Mouse (Mus musculus): Measurements from ENCODE around the gene Tmem213.

Tmem213 gene

DNA sequence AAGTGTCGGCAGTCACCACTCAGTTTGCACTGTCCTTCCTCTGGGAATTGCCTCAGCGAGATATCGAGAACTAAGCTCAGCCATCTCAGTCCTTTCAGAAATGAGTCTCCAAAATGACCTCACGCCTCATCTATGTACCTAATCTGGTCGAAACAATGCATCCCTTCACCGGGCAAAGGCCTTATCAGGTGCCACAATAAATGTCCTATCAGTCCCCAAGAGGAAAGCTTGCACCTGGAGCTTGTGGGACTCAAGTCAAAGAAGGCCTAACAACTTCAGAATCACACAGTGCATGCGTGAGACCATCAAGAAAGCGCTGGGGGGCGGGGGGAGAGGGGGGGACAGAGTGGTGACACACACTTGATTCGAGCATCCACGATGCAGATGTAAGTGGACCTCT is 43.2 kb downstream of the Tmem213 start:
- no peak for DNase-seq (ENCODE audit: low spot score in 2 of 2)

GRCm38 (mm10) chr6:38156204-38156603 is 47.1 kb downstream of the Tmem213 start:
- no peak for DNase-seq (ENCODE audit: low spot score in 2 of 2)

DNA sequence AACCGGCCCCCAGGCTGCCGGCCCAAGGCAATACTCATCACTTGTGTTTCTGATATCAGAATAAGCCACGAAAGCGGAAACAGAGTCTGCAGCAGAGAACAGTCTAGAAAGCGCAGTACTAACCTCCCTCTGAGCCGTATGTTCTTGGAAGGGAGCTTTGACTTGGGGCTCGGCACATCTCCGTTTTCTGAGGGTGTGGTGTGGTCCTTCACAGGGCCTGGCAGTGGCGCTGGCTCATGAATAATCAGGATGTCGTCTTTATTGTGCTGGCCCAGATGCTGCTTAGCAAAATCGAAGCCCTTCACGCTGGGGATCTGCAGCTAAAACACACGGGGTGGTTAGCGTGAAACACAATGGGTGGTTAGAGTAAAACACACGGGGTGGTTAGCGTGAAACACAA is 48.9 kb downstream of the Tmem213 start:
- no peak for DNase-seq (ENCODE audit: low spot score in 2 of 2)

DNA sequence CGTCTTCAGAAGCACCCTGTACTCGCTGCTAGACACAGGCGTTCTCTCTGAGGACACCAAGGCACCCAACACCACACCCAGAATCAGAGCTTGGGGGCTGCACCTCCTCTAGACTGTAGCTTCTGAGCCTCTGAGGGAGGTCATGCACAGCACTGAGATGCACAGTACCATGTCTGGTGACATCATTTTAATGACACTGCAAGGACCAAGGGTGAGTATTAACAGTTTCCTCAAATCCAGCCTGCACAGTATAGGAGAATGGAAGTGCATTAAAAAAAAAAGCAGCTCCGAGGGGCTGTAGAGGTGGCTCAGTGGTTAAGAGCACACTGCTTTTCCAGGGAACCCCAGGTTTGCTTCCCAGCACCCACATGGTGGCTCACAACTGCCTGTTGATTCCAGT is 50.5 kb downstream of the Tmem213 start:
- DNase-seq (ENCODE audit: low spot score in 2 of 2): no peak

DNA sequence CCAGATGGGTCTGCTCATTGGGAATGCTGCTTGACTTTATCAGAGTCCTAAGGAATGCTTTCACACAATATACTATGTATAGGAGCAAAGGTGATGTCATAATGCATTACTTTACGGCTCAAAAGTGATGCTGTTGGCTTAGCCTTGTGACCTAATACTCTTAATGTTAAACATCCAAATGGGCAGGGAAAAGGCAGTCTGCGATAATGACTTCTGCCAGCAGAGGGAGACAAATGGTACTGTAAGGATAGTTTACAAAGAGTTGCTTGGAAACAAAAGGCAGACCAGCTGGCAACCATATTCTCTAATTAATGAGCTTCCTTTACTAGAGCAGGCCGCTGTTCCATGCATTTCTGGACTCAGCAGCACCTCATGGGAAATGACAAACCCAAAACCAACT is 51.0 kb downstream of the Tmem213 start:
- peak; percentile 60 to 89 for DNase-seq (ENCODE audit: low spot score in 2 of 2)

DNA sequence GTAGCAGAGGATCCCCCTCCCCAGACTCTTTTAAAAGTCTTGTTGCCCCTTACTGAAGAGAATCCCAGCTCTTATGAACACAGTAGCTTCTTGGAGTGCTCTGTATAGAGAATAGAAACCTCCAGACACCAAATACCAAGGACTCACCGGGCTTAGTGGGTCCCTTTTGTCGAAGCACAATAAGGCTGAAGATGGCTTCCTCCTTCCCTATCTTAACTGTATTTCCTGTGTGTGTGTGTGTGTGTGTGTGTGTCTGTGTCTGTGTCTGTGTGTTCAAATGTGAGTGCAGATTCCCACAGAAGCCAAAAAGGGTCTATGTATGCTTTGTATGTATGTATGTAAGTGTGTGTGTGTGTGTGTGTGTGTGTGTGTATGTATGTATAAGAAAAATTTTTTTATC is 51.5 kb downstream of the Tmem213 start:
- no peak for DNase-seq (ENCODE audit: low spot score in 2 of 2)

DNA sequence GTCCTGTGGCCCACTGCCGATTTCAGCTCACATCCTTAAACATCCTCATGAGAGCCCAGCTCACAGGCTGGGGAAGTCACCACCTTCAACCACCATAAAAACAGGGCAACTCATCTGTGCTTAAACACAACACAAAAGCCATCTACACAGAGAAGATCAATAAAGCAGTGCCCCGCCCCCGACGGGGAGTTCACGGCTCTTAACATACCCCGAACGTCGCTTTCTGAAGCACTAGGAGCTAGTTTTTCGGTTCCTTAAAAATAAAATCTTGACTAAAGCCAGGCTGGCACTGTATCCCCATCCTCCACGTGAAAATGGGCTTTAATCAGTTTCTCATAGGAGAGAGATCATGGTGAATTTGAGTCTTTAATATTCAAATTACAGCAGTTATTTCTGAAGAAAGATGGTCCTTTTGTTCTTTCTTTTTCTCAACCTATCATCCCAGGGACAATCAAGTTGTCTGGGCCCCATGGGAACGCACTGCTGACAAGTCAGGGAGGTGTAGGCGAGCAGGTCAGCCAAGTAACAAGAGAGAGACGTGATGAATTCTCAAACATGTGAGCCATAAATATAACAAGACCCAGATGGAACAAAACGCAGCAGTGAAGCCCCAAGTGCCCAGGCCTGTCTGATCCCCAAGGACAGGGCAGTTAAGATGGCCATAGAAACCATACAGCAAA is 53.9 kb downstream of the Tmem213 start:
- no peak for DNase-seq (ENCODE audit: low spot score in 2 of 2)

DNA sequence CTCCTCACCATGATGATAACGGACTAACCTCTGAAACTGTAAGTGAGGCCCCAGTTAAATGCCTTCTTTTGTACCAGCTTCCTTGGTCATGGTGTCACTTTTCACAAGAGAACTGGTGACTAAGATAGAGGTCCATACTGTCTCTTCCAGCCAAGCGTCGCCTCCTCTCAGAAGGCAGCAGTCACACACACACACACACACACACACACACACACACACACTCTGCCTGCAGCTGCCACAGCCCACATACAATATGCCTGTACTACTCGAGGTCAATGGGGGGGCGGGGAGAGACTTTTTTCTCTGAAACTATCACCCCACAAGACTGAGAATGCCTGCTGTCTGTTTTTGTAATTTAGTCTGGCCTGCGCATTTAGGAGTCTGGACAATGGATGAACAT is 55.6 kb downstream of the Tmem213 start:
- DNase-seq (ENCODE audit: low spot score in 2 of 2): no peak

DNA sequence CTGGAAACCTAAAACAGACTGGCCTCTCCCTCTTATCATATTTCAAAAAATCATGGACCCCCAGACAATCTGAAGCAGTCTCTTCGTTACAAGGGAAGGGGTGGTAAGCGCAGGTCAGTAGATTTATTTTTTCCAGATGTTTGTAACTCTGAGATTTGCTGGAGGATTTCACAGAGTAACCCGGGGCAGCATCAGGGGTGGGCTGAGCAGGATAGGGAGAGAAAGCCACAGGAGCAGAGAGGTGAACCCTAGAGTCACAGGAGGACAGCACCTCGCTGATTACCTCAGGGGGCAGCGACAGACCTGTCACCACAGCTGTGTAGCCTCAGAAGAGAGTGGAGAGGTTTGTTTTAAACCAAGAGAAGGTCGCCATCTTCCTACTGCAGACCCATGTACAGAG is 56.3 kb downstream of the Tmem213 start:
- no peak for DNase-seq (ENCODE audit: low spot score in 2 of 2)

Data from urinary bladder, postnatal 4 days (tissue).